Mouse (Mus musculus): ENCODE measurements around the gene Rprm. TPM values are rescaled to one million over a fixed set of nuclear protein-coding genes. Genes with fewer than 3 reads are reported as not detected.
A peak's percentile ranks its signal among the peaks of the same experiment; 100 is the strongest.

Rprm gene
- polyA plus RNA-seq, 1 experiment, result 11.7 TPM

- TF ChIP-seq POLR2A (IDR thresholded peaks at IDR 0.05; ENCODE audit: borderline replicate concordance, extremely low read depth, low read depth, low read length) (no peak), CTCF (IDR thresholded peaks at IDR 0.05; ENCODE audit: insufficient read depth, low read length) (no peak)
- 4% methylated on average over 29 of the region's 29 CpGs for WGBS
- peak; percentile 26 for DNase-seq
- Histone ChIP-seq H3K4me1 (ENCODE audit: control insufficient read depth, insufficient read depth, low read length) (0 out of 2 replicates have a peak, but pooled peaks cover 2% of the 10 kb centered on the region), H3K4me3 (replicated peaks; ENCODE audit: extremely low read depth, low read depth, low read length) (peak overlapping the region; percentile 55)
These were observed 1.3 kb downstream of the Rprm start for GRCm38 (mm10) chr2:54083861-54084736.

GRCm38 (mm10) chr2:54078961-54079360 lies 6.4 kb downstream of the Rprm start:
- Histone ChIP-seq H3K4me1 (ENCODE audit: control insufficient read depth, insufficient read depth, low read length) (no peaks in the 10 kb centered on the region), H3K4me3 (replicated peaks; ENCODE audit: extremely low read depth, low read depth, low read length) (no peak overlapping the region)
- TF ChIP-seq POLR2A (IDR thresholded peaks at IDR 0.05; ENCODE audit: borderline replicate concordance, extremely low read depth, low read depth, low read length) (no peak), CTCF (IDR thresholded peaks at IDR 0.05; ENCODE audit: insufficient read depth, low read length) (no peak)
- WGBS, result 81% methylated on average over 7 of the region's 7 CpGs
- DNase-seq, result no peak

GRCm38 (mm10) chr2:54071526-54071925 lies 13.8 kb downstream of the Rprm start:
- TF ChIP-seq CTCF (IDR thresholded peaks at IDR 0.05; ENCODE audit: insufficient read depth, low read length) (no peak), POLR2A (IDR thresholded peaks at IDR 0.05; ENCODE audit: borderline replicate concordance, extremely low read depth, low read depth, low read length) (no peak)
- no peak for DNase-seq

GRCm38 (mm10) chr2:54062421-54062820 lies 22.9 kb downstream of the Rprm start:
- TF ChIP-seq POLR2A (IDR thresholded peaks at IDR 0.05; ENCODE audit: borderline replicate concordance, extremely low read depth, low read depth, low read length) (no peak), CTCF (IDR thresholded peaks at IDR 0.05; ENCODE audit: insufficient read depth, low read length) (no peak)
- 3% methylated on average over 1 of the region's 1 CpGs for WGBS
- Histone ChIP-seq H3K4me1 (ENCODE audit: control insufficient read depth, insufficient read depth, low read length) (no peaks in the 10 kb centered on the region), H3K4me3 (replicated peaks; ENCODE audit: extremely low read depth, low read depth, low read length) (no peak overlapping the region)
- DNase-seq, result no peak

More at GRCm38 (mm10) chr2:54071526-54071925, 13.8 kb downstream of the Rprm start:
- no peak overlapping the region for H3K4me3 ChIP-seq (replicated peaks; ENCODE audit: extremely low read depth, low read depth, low read length)
- no peaks in the 10 kb centered on the region for H3K4me1 ChIP-seq (ENCODE audit: control insufficient read depth, insufficient read depth, low read length)
- 52% methylated on average over 1 of the region's 1 CpGs for WGBS

GRCm38 (mm10) chr2:54061039-54061438 lies 24.3 kb downstream of the Rprm start:
- no peak overlapping the region for H3K4me3 ChIP-seq (replicated peaks; ENCODE audit: extremely low read depth, low read depth, low read length)
- no peaks in the 10 kb centered on the region for H3K4me1 ChIP-seq (ENCODE audit: control insufficient read depth, insufficient read depth, low read length)
- TF ChIP-seq CTCF (IDR thresholded peaks at IDR 0.05; ENCODE audit: insufficient read depth, low read length), result no peak
- TF ChIP-seq POLR2A (IDR thresholded peaks at IDR 0.05; ENCODE audit: borderline replicate concordance, extremely low read depth, low read depth, low read length), result no peak
- DNase-seq, result no peak
